Mouse (Mus musculus): ENCODE measurements around the gene Ube2h.
A peak's percentile ranks its signal among the peaks of the same experiment; 100 is the strongest.
"Not testable (repeated sequence)": the region's sequence is repeated elsewhere in the genome, so short reads cannot be mapped to it uniquely, and the experiment has no call there.

Ube2h gene

DNA sequence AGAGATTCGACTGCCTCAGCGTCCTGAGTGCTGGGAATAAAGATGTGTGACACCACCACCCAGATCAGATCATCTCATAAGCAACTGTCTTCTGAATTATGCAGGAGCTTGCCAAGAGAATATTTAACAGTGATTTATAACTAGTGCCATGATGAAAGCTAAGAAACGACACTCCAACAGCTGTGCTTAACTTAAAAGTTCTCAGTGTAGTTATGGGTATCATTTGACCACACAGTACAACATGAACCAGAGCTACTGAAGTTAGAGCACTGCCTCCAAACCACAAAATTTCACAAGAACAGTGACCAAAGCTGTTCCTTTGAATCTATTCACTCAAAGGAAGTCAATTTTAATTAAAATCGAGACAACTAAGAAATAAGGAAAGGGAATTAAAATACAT, 61.4 kb downstream of the Ube2h start:
- DNase-seq: no peak

DNA sequence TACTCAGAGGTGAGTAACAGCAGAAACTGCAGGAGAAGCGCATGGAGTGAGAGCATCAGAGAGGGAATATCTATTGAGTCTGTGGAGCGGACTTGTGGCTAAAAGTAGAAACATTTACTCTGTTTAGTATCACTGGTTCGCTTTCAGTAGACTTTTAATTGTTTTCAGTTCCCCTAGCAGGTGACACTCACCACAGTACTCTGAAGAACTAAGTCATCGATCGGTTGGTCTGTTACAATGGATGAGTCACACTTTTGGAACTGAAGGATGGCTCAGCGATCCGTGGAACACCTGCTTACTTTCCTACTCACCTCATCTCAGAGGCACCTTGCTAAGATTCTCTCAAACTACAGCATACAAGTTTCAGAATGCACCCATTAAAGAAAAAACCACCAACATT, 64.2 kb downstream of the Ube2h start:
- no peak for DNase-seq

DNA sequence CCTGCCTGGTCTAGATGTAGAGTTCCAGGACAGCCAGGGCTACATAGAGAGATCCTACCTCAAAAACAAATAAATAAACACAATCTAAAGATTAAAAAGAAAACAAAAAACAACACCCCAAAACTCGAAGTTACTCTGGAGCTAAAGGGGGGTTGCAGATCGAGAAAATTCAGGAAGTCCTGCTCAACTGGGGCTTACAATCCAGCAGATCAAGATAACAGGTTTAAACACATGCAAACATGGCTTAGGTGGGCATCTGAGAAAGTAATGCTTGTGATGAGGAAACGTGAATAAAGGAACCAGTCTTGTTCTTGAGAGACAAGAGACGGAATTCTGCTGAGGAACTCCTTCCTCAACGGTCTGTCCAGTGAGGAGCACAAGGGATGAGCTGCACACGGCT, 65.1 kb downstream of the Ube2h start:
- no peak for DNase-seq

DNA sequence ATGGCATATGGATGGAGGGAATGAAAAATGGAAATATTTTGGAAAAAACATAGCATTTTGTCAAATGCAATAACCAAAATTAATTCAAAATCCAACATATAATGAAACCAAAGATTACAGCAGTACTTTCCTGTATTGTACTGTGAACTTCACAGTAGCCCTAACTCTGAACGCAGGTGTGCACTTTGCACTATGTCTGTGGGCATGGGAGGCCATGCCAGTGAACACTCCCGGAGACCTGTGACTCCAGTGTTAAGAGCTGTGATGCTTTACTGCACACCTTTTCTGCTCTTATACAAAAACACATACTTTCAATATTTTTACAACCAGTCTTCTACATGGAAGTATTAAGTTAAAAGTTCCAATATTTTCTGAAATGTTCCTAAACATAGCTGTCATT, 66.3 kb downstream of the Ube2h start:
- DNase-seq: no peak

DNA sequence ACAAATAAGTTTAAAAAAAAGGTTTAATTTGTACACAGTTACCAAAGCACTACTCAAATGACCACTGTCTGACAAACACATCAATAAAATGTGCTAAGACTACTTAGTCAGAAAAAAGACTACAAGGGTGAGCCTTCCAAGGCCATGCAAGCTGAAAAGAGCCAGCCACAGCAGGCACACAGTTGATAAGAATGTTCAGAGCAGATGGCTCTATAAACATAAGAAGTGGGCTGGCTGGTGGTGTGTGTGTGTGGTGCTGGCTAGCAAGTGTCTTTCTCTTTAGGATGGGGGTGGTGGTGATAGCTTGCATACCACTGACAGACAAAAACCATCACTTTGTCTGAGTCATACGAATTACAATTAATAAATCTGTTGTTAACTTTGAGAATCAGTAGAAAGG, 67.8 kb downstream of the Ube2h start:
- no peak for DNase-seq

DNA sequence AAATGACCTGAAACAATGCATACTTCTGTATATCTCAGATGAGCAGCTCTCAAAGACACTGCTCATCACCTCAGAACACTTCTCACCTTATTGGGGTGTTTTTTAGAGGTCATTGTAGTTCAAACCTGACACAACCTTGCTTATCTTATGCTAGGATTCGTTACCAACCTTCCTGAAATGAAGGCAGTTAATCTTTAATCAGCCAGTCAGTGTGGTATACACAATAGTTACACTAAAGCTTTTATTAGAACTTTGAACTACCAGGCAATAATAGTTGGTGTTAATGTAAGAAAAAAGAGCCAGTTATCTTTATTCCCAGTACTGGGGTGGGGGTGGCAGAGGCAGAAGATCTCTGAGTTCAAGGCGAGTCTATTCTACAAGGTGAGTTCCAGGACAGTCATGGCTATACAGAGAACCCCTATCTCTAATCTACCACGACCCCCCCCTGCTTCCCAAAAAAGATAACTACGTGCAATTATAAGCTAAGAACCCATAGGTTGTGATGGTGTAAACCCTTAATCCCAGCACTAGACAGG, 72.5 kb downstream of the Ube2h start:
- no peak for DNase-seq

DNA sequence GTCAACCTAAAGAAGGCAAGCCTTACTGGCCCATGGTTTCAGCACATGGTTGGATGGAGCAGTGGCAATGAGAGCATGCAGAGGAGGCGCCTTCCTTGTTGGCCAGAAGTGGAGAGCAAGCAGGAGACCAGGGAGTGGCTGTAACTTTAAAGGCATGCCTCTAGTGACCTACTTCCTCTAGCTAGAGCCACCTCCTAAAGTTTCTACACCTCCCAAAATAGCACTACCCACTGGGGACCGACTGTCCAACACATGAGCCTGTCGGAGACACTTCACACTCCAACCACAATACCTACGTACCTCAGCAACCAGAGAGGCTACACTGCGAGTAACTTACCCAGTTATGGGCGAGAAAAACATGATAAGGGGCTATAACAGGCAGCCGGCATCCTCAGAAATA, 74.1 kb downstream of the Ube2h start:
- no peak for DNase-seq

DNA sequence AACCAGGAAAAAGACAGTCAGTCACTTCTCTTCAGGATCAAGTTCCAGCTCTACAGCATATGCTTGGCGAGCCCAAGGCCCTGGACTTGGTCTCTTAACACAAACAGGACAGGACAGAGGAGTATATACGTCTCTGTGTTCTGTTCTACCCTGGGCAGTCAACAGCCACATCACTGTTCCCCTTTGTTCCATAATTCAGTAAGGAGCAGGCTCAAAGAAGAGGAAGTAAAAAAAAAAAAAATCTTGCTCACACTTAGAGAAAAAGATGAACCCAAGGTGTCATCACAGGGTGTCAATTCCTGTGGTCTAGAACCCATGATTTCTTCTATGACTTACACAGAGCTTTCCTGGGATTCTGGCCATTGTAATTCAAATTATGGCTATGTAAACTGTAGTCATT, 75.4 kb downstream of the Ube2h start:
- no peak for DNase-seq

DNA sequence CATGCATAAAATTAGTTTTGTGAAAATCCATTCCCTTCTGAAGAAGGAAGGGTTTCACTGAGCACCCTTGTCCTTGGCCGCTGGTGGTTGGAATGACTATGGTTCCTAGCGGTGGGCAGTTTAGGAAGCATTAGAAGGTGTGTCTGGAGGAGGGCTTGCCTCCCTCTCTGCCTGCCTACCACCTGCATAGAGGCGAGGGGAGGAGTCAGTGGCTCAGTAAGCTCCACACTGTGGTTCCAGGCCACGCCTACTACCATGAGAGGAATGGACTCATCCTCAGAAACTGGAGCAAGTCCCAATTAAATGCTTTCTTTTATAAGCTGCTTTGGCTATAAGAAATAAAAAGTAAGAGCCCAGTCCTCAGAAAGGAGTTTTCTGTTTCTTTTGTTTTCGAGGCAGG, 76.0 kb downstream of the Ube2h start:
- DNase-seq: no peak

DNA sequence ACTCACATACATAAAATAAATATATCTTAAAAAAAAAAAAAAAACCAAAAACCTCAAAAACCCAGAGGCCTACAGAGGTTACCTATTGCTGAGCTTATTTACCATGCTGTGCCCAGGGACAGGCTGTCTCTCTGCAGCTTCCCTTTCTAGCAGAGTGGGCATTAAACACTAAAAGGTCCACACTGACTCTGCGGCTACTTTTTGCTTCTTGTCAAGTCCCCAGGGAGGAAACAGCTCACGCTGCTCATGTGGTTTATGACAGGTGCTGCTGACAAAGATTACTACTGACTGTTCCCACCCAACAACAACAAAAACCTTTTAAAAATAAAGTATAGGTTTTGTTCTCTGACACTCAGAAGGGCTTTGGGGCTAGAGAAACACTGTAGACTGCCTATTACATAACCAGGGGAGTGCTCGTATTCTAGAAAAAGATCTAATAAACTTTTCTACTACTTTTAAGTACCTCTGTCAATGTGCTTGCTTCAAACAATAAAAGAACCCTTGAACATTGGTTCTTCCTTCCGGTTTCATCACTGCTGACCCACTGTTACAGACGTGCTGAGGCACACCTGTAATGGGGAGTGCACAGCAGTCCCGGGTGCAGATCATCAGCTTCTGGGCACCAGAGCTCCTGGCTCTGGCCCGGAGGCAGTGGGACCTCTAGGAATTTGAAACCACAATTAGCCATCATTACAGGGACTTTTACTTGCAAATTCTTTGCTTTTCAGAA, 77.2 kb downstream of the Ube2h start:
- no peak for DNase-seq

DNA sequence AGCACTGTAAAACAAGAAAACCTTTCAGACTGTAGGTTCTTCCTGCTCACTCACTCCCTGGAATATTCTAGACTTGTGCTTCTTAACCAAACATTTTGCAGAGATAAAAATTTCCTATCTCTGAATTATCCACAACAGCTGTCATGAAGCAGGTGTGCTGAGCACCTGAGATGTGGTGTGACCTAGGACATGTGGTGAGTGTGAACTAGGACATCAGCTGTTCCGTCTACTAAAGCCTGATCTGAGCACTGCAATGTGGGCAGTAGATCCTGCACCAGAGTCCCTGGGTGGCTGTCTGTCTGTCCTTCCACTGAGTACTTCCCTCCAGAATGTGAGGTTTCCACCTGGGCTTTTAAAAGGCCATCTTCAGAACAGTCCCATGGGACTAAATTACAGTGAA, 79.6 kb downstream of the Ube2h start:
- no peak for DNase-seq

DNA sequence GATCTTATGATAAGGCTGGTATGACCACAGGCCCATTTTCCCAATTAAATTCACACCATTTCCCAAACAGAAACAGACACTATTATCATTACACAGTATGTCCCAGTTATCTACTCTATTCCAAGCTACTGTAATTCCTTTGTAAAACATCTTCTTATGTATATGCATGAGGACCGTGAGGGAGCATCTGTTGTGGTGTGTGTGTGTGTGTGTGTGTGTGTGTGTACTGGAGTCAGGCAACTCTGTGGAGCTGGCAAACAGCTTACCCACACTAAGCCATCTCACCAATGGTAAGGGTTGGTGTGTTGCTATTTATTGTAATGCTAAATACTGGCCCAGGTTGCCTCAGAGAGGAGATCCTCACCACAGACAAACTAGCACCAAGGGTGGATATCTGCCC, 82.0 kb downstream of the Ube2h start:
- no peak for DNase-seq

DNA sequence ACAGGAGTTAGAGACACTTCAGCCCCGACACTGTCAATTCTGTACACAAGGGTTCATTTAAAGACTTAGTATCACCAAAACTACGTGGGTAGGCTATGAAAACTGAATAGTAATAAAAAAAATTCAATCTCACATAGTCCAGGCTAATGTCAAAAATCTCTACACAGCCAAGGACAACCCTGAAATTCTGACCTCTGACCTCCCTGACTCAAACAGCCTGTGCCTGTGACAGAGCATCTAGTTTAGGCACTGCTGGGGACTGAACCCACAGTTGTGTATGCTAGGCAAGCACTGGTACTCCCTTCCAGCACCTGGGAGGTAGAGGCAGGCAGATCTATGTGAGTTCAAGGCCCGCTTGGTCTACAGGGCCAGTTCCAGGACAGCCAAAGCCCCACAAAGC, 86.8 kb downstream of the Ube2h start:
- DNase-seq: no peak

DNA sequence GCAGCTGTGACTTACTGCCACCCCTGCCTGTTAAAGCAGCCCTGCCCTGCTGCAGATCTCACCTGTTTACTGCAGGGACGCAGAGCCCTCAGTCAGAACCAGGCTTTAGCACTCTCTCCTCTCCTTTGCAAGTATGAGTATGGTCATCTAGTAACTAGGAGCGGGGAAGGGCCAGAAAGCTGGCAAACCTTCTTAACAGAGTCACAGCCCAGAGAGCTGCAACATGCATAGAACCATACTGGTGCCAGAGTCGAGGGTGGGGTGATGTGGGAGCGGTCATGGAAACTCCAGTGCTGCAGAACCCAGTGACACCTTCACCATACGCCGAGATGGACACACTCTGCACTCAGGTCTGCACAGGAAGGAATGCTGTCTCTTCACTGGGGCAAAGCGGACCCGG, 91.9 kb downstream of the Ube2h start:
- no peak for DNase-seq

DNA sequence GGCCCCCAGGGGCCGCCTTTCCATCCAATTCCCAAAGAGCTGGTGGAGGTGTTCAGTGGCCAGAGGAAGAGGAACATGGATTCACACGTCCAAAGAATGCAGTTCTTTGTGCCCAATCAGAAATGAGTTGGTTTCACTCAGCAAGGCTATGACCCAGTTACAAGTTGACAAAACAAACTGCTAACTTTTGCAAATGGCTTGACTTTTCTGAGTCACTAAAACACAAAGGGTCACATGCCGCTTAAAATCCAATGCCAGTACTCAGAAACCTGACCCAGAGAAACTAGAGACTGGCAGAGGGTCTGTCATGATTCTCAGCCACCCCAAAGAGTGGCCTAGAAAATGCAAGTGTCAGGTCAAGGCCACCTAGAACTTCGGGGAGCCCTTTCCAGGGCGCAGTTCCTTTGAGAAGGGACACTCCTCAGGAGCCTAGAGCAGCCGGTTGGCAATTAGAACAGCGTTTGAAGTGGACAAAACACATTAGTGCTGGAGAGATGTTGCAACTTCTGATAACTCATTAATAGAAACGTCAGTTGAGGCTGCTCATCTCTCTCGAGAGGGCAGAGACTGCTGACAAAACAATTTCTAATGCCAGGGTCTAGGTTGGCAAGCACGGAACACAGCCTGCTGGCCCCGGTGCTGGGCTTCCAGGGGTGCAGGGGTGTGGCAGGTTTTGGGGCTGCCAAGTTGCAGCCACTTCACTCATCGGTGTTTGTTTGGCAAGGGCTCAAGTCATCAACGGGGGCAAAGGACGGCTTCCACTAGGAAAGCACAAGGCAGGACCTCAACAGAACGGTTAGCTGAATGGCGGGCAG, 92.5 kb downstream of the Ube2h start:
- DNase-seq: no peak

DNA sequence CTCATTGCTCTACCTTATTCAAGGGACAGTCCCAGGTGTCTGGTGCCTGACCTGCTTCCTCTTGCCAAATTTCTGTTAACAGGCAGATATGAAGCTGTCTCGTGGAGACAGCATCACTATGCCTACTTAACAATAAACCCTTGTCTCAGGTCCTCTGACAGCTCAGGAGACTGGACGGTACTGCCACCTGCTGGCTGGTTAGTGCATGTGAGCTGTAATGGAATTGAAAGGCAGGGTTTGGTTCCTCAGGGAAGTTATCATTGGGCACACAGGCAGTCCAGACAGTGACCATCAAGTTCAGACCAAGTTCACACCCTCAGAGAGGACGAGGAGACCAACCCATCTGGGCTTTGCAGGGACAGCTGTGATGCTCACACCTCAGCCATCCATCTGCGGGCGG, 93.6 kb downstream of the Ube2h start:
- peak; percentile 74 to 79 for DNase-seq

DNA sequence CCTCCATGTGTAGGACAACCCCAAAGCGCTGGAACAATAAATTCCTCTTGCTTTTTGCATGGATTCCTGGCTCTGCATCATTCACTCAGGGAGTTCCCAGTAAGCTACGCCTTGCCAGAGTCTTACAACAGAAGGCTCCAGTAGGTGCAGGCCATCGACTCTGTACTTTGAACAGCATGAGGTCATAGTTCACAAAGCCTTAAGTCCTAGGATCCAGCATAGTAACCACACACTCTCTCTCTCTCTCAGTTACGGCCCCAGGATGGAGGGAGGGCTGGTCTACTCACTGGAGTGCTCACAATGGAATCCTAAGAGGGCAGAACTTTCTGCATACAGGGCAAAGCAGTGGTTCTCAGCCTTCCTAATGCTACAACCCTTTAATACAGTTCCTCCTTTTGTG, 95.5 kb downstream of the Ube2h start:
- no peak for DNase-seq

DNA sequence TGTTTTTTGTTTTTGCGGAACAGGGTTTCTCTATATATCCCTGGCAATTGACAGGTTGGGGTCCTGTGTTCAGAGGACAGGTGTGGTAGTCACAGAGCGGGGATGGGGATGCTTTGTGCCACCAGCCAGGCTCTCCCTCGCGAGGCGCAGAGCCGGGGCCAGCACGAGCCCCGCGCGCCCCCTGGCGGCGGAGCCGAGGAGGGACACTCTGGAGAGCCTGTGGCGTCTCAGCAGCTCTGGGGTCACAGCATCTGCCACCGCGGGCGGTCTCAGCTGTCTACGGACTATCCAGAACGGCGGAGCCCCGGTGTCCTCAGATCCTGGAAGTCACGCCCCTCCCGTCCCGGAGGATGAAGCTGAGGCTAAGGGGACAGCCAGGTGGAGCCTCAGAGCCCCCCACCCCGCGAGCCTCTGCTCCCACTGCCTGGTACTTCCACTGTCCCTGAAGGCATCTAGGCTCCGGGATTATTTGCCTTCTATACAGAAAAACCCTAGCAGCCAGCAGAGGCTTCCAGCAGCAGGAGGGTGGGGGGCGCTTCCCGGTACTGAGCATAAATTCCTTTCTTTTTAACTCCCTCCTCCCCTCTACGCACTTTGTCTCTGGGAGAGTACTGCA, 98.6 kb downstream of the Ube2h start:
- peak; percentile 69 to 83 for DNase-seq

DNA sequence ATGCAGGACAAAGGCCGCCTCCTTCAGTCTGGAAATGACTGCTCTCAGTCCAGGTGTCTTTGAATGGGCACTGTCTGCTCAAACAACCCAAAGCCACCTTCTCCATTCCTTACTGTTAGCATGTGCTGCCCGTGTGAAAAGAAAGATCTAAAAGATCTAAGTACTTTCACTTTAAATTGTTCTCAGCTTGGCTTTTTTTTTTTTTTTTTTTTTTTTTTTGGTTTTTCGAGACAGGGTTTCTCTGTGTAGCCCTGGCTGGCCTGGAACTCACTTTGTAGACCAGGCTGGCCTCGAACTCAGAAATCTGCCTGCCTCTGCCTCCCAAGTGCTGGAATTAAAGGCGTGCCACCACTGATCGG, 99.2 kb downstream of the Ube2h start:
- DNase-seq: not testable (repeated sequence)

DNA sequence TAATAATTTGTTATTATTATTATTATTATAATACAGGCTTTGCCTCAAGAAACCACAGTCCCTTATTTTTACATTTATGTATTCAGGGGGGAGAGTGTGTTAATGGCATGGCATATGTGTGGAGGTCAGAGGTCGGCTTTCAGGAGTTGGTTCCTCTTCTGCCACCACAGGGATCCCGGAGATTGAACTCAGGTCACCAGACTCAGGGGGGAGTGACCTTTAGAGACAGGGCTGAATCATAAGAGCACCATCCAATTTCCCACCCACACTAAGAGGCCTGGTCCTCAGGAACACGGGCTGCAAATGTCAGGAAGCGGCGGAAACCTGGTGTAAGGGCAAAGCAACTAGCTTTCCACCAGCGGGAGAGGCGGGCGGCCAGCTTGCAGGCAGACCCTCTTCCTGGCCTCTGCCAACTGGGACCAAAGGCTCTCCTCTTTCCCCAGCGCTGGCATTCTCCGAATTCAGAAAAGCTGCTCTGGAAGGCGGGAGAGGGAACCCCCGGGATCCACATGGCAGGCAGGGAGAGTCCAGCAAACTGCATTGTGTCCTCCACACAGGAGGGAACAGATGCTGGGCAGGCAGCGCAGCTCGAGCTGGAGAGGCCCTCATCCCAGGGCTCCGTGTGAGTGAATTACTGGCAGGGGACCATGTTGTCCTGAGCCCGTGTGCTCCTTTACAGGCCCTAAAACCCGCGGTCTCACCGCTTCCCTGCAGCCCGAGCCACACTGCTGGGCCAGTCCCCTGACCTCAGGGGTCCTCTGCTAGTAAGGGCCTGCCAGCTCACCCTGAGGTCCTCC, 99.8 kb downstream of the Ube2h start:
- peak in 1 of 2 experiments; percentile 7 for DNase-seq

DNA sequence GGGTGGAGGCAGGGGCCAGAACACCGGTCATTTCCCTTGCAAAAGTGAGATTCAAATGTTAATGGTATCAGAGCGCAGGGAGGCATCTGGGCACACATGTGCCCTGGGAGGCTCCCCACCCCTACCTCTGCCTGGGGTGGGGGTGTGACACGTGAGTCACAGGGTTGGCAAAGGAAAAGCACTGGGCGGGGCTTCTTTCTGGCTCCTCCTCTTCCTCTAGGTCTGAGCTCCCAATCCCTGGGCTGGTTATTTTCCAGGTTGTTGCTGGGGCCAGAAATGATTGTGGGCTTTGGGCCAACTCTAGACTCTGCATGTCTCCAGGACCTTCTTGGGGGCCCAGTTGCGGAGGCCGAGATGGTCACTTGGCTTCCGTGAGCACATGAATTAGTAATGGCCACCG, 108.2 kb downstream of the Ube2h start:
- DNase-seq: no peak

DNA sequence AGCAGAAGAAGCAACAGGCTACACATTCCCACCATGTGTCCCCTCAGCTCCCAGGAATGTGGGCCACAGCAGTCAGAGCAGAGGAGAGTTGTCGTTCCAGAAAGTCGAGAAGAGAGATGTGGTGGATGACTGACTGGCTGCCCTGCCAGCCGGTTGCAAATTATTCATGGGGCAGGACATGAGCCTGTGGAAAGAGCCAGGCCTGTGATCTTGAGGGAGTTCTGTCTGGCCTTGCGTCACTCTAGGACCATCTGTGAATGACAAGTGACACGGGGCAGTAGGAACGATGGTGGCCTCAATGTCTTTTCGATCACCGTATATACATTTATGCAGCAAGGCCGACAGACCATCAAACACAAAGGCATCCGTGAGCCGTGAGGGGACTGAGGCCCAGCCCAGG, 108.7 kb downstream of the Ube2h start:
- DNase-seq: no peak

DNA sequence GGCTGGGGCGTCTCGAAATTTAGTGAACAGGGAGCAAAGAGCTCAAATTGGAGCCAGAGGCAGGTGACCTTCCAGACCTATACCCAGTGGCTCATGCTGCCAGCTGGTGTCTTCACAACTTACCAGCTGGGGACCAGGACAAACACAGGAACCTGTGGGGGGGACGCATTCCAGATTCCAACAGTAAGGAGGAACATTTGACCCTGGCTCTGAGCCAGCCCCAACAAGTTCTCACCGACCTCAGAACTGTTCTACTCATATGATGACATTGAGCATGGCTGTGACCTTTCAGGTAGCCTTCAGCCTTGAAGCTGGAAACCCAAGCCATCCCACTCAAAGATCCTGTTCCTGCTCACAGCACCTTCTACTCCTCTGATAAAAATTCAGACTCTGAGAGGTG, 120.7 kb downstream of the Ube2h start:
- DNase-seq: no peak
